Mouse (Mus musculus) spleen, adult 12 weeks (tissue): Measurements from ENCODE around the gene Rassf6.
"Not testable (repeated sequence)": the region's sequence is repeated elsewhere in the genome, so short reads cannot be mapped to it uniquely, and the experiment has no call there.

ENCODE experiments used
- DNase-seq: peaks from one replicate; pipeline ENCODE4 v3.0.0; 2022; ENCODE audit warnings: low spot score

The Rassf6 gene

DNA sequence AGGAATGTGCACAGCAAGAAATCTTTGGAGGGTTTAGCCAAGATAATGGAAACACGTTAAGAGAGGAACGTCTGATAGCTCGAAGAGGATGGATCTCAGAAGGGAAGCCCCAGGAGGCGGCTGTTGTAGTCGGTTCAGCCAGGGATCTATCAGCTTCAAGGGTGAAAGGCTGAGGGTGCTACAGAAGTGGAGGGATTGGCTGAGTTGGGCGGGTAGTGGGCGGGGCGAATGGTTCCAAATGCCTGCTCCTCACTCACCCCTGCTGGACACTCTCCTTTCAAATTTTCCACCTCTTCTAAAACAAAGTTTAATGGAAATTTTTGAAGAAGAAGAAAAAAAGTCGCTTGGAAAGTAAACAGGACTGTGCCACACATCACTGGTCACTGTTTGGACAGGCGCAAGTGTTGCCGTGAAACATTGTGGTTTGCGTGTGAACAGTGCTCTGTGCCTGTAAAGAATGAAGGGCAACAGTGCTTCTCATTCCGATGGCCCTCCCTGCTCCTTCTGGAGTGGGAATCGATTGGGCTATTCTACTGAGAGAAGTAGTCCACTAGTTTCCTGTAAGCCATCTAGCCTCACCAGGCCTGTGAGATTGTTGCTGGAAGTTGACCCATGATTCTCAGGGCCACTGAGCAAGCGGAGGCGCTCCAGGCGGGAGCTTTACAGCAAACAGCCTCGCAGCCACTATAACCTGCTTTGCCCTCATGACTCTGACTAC is 15.6 kb downstream of the Rassf6 start:
- no peak for DNase-seq

GRCm38 (mm10) chr5:90623209-90623608 is 17.2 kb downstream of the Rassf6 start:
- DNase-seq: no peak

GRCm38 (mm10) chr5:90621726-90622125 is 18.7 kb downstream of the Rassf6 start:
- DNase-seq: no peak

- DNase-seq: no peak
These were observed 19.1 kb downstream of the Rassf6 start for GRCm38 (mm10) chr5:90621316-90621715.

GRCm38 (mm10) chr5:90617859-90618258 is 22.6 kb downstream of the Rassf6 start:
- no peak for DNase-seq

GRCm38 (mm10) chr5:90612751-90613150 is 27.7 kb downstream of the Rassf6 start:
- not testable (repeated sequence) for DNase-seq

- no peak for DNase-seq
These were observed 28.4 kb downstream of the Rassf6 start for GRCm38 (mm10) chr5:90611996-90612611.

DNA sequence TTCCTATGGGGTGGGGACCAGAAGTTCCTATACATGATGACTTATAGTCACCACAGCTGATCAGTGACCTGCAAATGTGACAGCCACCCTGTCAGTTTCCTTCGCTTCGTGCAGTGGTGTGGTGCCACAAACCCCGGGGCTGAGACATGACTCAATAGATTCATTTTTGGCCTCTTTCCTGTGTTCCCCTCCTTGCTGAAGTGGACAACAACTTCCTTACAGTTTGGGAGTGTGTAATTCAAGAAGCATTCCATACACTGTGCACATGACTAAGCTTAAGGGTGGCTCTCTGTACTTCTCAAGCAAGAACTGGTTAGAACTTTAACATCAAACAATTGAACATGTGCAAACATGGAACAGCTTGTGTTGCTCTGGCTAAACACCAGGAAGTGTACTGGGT is 29.1 kb downstream of the Rassf6 start:
- no peak for DNase-seq

GRCm38 (mm10) chr5:90608906-90609305 is 31.6 kb downstream of the Rassf6 start:
- no peak for DNase-seq

DNA sequence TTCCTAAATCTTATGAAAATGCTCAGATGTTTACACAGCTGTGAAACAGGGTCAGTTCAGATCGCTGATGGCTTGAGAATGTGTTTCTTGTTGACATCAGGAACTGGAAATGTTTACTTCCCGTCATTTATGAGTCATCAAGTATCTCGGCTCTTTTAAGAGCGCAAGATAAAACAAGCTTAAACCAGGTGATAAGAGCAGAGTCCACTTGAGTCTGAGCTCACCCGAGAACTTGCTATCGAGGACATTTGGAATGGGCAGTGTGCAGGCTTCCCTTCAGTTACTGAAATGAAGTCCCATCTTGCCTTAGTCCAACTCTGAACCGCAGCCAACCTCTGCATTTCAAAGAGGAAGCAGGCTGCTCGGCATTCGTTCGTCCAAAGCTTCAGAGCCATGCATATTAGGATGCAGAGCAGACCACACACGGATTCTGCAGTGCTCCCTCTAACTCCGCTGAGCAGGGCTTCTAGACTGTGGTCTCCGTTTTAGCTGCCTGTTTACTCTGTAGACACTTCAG is 37.0 kb downstream of the Rassf6 start:
- DNase-seq: no peak

DNA sequence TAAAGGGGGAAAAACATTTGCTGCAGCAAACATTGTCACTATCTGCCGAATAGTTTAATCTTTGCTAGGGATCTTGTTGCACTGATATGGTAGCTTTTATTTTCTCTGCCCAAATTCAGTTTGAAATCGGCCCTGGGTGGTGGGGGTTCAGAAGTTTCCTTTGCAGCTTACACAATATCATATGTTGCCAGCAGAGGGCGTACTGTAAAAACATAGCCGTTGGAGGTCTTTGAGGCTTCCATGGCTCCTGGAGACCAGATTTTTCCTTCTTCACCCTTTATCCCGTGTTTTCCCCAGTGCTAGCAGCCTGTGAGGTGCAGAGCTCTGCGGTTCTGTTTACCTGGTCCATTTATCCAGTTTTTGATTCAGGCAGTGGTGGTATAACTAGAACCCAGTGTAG is 39.0 kb downstream of the Rassf6 start:
- DNase-seq: no peak

- no peak for DNase-seq
These were observed 44.3 kb downstream of the Rassf6 start for GRCm38 (mm10) chr5:90596155-90596554.

GRCm38 (mm10) chr5:90594945-90595344 is 45.5 kb downstream of the Rassf6 start:
- no peak for DNase-seq

- DNase-seq: no peak
These were observed 48.5 kb downstream of the Rassf6 start for GRCm38 (mm10) chr5:90591936-90592335.

GRCm38 (mm10) chr5:90590676-90591075 is 49.8 kb downstream of the Rassf6 start:
- no peak for DNase-seq

DNA sequence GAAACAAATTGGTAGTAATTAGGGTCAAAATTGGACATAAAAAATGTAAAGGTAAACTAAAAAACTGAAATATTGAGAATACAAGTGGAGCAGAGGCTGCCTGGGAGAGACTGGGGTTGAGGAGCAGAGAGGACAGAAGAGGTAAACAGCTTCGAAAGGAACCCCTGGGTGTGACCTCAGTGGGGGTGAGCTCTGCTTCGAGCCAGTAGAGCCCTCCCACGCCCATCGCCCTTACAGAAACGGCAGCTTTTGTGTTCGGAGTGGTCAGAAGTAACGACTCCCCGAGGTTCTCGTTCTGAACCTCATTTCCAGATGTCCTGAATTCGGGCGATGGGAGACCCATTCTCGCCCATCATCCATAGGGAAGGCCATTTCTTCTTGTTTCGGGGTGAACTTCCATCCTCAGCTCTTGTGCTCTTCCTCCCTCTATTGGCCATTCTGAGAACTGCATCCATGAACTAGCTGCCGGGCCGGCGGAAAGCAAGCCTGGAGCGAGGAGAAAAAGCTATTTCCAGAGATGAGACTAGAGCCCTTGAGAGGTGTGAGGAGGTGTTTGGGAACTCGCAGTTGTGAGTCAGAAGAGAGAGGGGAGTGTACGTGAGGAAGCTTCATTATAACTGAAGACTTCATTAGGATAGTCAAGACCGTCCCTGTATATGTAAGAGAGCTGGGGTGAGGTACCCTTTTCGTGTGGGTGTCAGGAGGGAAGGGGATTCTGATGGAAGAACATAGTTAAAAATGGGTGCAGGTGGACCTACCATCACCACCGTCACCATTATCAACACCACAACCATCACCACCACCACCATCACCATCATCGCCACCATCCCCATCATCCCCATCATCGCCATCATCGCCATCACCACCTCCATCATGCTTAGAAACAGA is 51.5 kb downstream of the Rassf6 start:
- no peak for DNase-seq

- no peak for DNase-seq
These were observed 52.4 kb downstream of the Rassf6 start for GRCm38 (mm10) chr5:90588104-90588503.

DNA sequence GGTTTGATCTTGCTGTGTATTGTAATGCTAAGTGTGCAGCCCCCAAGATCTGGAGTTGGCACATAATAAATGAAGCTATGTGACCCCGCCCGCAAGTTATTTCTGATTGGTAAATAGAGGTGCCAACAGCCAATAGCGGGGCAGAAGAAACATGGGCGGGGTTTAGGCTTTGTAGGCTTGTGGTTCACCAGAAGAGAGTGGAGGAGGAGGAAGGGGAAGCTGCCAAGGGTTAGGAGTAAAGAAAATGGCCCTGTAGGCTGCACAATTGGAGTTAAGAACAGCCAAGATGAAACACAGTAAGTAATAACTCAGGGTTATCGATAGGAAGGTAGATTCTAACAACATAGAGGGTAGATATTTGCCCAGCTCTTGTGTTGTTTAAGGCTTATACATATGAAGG is 53.9 kb downstream of the Rassf6 start:
- DNase-seq: no peak

DNA sequence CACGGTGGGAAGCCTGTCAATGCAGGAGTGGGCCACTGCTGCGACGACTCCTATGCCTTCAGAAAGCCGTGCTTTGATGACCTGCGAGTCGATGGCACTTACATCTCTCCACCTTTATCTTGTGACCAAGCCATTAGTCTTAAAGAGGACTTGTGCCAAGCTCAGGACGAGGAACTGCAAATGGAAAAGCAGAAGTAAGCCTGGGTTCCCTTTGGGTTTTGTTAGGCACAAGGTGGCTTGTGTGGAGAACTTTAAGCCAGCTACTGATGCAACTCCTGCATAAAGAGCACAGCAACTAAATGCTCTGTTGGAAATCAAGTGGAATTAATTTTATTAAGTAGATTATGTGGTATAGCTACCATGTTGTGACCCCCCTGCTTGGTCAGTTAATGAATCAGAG is 55.7 kb downstream of the Rassf6 start:
- DNase-seq: no peak

GRCm38 (mm10) chr5:90582179-90582578 is 58.3 kb downstream of the Rassf6 start:
- no peak for DNase-seq

GRCm38 (mm10) chr5:90579556-90579955 is 60.9 kb downstream of the Rassf6 start:
- DNase-seq: no peak

- no peak for DNase-seq
These were observed 62.7 kb downstream of the Rassf6 start for GRCm38 (mm10) chr5:90577751-90578150.

DNA sequence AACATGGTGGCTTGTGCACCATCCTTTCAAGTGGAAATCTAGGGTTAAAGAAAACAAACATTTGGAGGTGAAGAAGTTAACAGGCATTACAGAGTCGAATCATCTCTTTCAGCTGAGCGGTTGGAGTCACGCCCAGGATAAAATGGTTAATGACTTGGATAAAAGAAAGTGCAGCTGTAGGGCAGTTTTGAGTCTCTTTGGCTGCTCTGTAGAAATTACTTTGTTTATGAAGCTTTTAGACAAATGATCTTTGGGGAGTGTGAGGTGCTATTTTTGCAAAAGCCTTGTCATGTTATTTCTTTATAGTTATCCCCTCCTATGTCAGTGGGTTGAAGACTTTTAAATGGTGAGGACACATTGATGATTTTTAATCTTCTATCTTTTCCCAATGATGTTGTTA is 69.2 kb downstream of the Rassf6 start:
- DNase-seq: no peak
